Mouse (Mus musculus): ENCODE data around the gene Tmem135. TPM values are rescaled to one million over a fixed set of nuclear protein-coding genes. Genes with fewer than 3 reads are reported as not detected.

Gene Tmem135
- polyA plus RNA-seq, 1 experiment from 2014 or later = 26.1 TPM

DNA sequence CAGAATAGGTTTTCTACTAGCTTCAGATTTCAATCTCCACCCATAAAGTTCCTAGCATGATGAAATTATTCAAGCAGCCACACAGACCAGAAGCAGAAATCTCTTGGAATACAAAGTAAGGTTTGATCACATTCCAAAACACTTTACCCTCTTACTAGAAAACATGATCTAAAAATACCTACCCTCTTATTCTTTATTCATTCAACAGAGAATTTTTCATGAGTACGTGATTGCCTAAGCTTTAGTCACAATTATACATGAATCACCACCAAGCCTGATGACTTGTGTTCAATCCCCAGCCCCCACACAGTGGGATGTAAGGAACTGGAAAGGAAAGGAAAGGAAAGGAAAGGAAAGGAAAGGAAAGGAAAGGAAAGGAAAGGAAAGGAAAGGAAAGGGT, 136.5 kb downstream of the Tmem135 start:
- Histone ChIP-seq H3K4me2 (no peak overlapping the region), H3K4me1 (replicated peaks) (peaks cover 21% of the 10 kb centered on the region), H3K9me3 (replicated peaks) (no peaks in the 10 kb centered on the region), H3K27me3 (no peaks in the 10 kb centered on the region), H3K27ac (no peak overlapping the region), H3K4me3 (no peak overlapping the region), H3K9ac (no peak overlapping the region), H3K36me3 (peaks cover 9% of the 10 kb centered on the region)
- no peak for ATAC-seq (replicated peaks; ENCODE audit: insufficient number of reproducible peaks, insufficient read depth, low FRiP score, low read depth)
- WGBS = 35% methylated on average over 1 of the region's 1 CpGs

DNA sequence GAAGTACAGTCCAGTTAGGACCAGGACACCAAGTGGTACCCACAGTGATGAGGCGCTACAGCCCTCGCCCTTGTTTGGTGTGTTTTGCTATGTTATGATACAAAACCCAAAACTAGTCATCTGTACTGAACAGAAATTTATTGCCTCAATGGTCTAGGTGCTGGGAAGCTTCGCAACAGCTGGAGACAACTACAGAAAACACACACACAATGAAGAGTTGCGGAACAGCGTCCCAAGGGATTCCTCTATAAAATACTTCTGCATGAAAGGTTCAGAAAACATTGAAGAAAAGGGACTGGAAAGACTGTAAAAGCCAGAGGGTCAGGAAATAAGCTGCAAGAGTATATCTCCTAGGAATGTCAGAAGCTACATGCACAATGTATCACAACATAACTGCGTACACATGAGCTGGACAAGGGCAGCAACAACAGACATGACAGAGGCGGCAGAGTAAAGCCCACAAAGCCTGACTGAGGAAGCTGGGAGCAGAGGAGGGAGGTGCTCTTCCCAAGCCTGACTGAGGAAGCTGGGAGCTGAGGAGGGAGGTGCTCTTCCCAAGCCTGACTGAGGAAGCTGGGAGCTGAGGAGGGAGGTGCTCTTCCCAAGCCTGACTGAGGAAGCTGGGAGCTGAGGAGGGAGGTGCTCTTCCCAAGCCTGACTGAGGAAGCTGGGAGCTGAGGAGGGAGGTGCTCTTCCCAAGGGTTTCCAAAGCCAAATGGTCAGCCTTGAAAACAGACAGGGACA, 137.8 kb downstream of the Tmem135 start:
- H3K9ac ChIP-seq = no peak overlapping the region
- H3K4me2 ChIP-seq = no peak overlapping the region
- H3K36me3 ChIP-seq = peaks cover 4% of the 10 kb centered on the region
- 80% methylated on average over 7 of the region's 7 CpGs for WGBS
- H3K27me3 ChIP-seq = no peaks in the 10 kb centered on the region
- no peak for ATAC-seq (replicated peaks; ENCODE audit: insufficient number of reproducible peaks, insufficient read depth, low FRiP score, low read depth)
- peaks cover 23% of the 10 kb centered on the region for H3K4me1 ChIP-seq (replicated peaks)
- peak overlapping the region; percentile 31; the same call in 1 of the 2 replicates for H3K27ac ChIP-seq
- H3K4me3 ChIP-seq = no peak overlapping the region
- H3K9me3 ChIP-seq (replicated peaks) = no peaks in the 10 kb centered on the region

DNA sequence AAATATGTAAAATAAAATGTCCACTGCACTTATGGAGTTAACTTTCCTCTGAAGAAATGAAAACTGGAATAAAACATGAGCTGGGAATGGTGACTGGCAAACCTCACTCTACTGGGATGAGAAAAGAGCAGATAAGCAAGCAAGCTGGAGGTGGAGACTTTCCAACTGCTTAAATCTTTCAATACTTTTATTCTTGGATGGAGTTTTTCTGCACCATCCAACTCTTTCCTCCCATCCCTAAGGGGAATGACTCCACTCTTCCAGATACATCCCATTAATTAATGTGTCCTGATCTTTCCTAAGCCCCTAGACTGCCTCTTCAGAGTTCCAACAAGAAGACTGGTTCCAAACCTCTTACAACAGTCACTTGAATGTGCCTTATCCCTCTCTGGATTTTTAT, 143.1 kb downstream of the Tmem135 start:
- Histone ChIP-seq H3K9ac (no peak overlapping the region), H3K4me1 (replicated peaks) (0 out of 2 replicates have a peak, but pooled peaks cover 5% of the 10 kb centered on the region), H3K27me3 (no peaks in the 10 kb centered on the region), H3K36me3 (no peaks in the 10 kb centered on the region; the same call in 1 of the 2 replicates), H3K27ac (no peak overlapping the region), H3K4me3 (no peak overlapping the region), H3K9me3 (replicated peaks) (no peaks in the 10 kb centered on the region), H3K4me2 (no peak overlapping the region)
- ATAC-seq (replicated peaks; ENCODE audit: insufficient number of reproducible peaks, insufficient read depth, low FRiP score, low read depth) = no peak

DNA sequence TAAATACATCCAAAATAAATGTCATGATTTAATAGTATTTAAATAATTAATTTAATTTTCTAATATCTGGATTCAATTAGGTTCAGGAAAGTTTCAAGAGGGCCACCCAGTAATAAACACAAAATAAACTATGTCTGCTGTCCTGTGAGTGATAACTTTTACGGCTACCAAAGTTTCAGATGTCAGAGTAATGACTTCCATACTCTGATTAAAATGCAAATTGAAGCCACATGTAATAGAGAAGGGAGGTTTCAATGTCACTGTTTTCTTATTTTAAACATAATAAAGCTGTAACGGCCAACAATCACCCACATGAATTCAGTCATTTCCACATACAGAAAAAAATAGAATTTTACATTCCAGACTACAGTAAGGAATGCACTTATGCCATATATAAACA, 145.2 kb downstream of the Tmem135 start:
- ATAC-seq (replicated peaks; ENCODE audit: insufficient number of reproducible peaks, insufficient read depth, low FRiP score, low read depth) = no peak
- H3K4me1 ChIP-seq (replicated peaks) = 0 out of 2 replicates have a peak, but pooled peaks cover 2% of the 10 kb centered on the region
- WGBS = 63% methylated on average over 2 of the region's 2 CpGs

DNA sequence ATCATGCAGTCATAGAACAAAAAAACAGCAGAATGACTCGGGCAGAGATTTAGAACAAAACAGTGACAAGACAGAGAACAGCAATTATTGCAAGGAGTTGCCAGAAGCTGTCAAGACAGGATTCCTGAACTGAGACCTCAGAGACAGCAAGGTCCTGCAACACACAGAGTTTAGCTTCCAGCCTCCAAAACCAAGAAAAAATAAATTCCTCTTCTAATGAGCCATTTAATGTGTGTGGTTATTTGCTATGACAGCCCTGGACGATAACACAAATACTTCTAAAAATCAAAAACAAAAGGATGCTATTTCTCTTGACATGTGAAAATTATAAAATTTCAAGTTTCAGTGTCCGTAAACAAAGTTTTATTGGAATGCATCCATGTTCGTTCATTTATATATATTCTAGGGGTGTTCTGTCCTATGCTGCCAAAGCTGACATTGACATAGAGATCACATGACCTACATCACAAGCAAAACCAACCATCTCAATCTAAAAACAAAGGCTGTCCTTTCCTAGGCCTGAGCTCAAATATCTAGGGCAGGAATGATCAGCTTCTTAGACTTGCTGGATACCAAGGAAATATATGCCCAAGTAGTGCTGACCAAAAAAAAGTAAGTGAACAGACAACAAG, 146.0 kb downstream of the Tmem135 start:
- Histone ChIP-seq H3K4me2 (no peak overlapping the region), H3K36me3 (no peaks in the 10 kb centered on the region; the same call in 1 of the 2 replicates), H3K9ac (no peak overlapping the region), H3K4me3 (no peak overlapping the region), H3K27me3 (no peaks in the 10 kb centered on the region), H3K27ac (no peak overlapping the region), H3K9me3 (replicated peaks) (no peaks in the 10 kb centered on the region), H3K4me1 (replicated peaks) (0 out of 2 replicates have a peak, but pooled peaks cover 2% of the 10 kb centered on the region)
- WGBS = 64% methylated on average over 4 of the region's 4 CpGs
- ATAC-seq (replicated peaks; ENCODE audit: insufficient number of reproducible peaks, insufficient read depth, low FRiP score, low read depth) = no peak

More for the DNA sequence above, 145.2 kb downstream of the Tmem135 start:
- Histone ChIP-seq H3K9ac (no peak overlapping the region), H3K27me3 (no peaks in the 10 kb centered on the region), H3K4me3 (no peak overlapping the region), H3K4me2 (no peak overlapping the region), H3K36me3 (no peaks in the 10 kb centered on the region; the same call in 1 of the 2 replicates), H3K27ac (no peak overlapping the region), H3K9me3 (replicated peaks) (no peaks in the 10 kb centered on the region)

DNA sequence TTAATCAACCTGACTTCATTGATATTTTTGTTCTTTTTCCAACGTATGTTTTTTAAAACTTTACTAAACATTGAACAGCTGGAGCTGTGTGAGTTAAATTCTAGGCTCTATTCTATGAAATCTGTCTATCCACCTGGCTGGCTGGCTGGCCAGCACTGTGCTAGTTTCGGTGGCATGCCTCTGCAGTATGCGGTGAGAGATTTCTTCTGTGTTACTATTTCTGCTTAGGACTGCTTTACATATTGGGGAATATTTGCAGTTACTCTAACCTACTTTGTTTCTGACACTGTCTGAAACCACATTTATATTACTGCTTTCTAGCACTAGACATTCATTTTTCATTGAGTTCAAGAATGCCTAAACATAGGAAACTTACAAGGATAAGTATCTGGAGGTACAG, 150.2 kb downstream of the Tmem135 start:
- H3K4me3 ChIP-seq = no peak overlapping the region
- no peaks in the 10 kb centered on the region; the same call in 1 of the 2 replicates for H3K36me3 ChIP-seq
- no peak overlapping the region for H3K4me2 ChIP-seq
- no peak overlapping the region for H3K9ac ChIP-seq
- H3K27ac ChIP-seq = no peak overlapping the region
- ATAC-seq (replicated peaks; ENCODE audit: insufficient number of reproducible peaks, insufficient read depth, low FRiP score, low read depth) = no peak
- WGBS = 57% methylated on average over 3 of the region's 3 CpGs
- no peaks in the 10 kb centered on the region for H3K9me3 ChIP-seq (replicated peaks)
- H3K27me3 ChIP-seq = no peaks in the 10 kb centered on the region
- peaks cover 7% of the 10 kb centered on the region; the same call in 1 of the 2 replicates for H3K4me1 ChIP-seq (replicated peaks)

DNA sequence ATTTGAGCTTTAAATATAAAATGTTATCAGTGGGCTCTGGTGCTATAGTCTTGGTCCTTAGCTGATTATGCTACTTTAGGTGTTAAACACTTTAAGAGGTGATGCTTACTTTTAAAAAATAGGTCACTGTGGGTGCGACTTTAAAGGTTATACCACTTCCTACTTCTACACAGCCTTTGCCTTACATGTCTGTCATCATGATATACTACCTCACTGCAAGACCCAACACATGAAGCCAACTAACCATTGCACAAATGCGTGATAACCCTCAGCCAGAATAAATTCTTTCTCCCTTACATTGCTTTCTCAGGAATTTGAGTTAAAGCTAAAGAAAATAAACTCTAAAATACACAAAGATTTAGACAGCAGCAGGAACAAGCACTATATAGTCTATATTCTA, 150.7 kb downstream of the Tmem135 start:
- no peaks in the 10 kb centered on the region; the same call in 1 of the 2 replicates for H3K36me3 ChIP-seq
- H3K4me1 ChIP-seq (replicated peaks) = peaks cover 7% of the 10 kb centered on the region; the same call in 1 of the 2 replicates
- no peak overlapping the region for H3K27ac ChIP-seq
- no peaks in the 10 kb centered on the region for H3K27me3 ChIP-seq
- no peaks in the 10 kb centered on the region for H3K9me3 ChIP-seq (replicated peaks)
- no peak for ATAC-seq (replicated peaks; ENCODE audit: insufficient number of reproducible peaks, insufficient read depth, low FRiP score, low read depth)
- no peak overlapping the region for H3K4me2 ChIP-seq
- H3K4me3 ChIP-seq = no peak overlapping the region
- H3K9ac ChIP-seq = no peak overlapping the region
- WGBS = 69% methylated on average over 2 of the region's 2 CpGs

DNA sequence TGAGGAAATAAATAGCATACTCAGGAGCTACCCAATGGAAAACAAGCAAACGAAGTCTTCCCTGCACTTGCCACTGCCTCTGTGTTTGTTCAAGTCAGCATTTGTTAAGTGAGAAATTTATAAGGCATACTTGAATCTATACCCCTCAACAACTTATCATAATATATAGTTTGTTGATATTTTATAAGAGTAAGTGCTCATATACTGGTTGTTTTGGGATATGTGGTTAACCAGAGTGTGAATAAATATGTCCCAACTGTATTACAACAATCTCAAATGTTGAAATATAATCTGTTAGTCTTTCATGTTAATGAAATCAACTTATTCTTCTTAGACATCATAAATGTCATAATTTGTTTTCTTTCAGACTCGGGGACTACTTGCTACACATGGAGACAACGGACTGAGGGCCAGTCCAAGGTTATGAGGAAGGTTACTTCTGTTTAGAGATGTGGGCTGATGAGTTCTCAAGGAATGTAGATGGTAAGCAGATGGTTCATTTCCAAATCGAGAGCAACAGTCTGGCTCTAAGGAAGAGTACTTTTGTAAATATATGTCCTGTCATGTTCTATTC, 152.1 kb downstream of the Tmem135 start:
- H3K4me1 ChIP-seq (replicated peaks) = peaks cover 12% of the 10 kb centered on the region

DNA sequence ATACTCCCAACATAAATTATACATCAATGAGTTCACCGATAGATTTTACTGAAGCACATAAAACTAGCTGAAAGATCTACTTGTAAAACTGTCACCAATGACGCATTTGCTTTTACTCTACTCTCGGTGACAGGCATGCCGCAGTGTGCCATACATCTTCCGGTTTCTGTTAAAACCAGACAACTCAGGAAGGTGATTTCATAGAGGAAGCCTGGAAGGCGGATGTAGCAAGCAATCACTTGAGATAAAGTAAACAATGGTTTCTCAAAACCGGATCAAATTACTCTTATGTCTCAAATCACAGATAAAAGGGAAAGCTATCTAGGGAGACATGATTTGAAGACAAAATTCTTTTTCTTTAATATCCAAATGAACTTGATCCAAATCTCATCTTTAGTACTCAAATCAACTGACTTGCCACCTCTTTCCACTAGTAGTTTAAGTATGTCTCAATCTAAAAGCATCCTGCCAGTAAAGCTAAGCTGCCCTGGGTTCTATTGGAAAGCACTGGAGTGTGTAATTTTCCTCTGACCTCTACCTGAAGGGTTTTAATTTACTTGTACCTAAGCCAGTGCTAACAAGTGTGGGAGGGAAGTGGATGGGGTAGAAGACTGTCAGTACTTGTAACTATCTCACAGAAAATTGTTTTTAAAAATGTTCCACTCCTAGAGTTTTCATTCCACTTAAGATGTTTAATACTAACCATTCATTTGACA, 155.7 kb downstream of the Tmem135 start:
- Histone ChIP-seq H3K4me1 (replicated peaks) (peaks cover 12% of the 10 kb centered on the region), H3K27ac (peak overlapping the region; percentile 54), H3K27me3 (no peaks in the 10 kb centered on the region), H3K9me3 (replicated peaks) (no peaks in the 10 kb centered on the region), H3K36me3 (0 out of 2 replicates have a peak, but pooled peaks cover 3% of the 10 kb centered on the region), H3K9ac (no peak overlapping the region), H3K4me3 (no peak overlapping the region), H3K4me2 (no peak overlapping the region)
- WGBS = 41% methylated on average over 7 of the region's 7 CpGs
- ATAC-seq (replicated peaks; ENCODE audit: insufficient number of reproducible peaks, insufficient read depth, low FRiP score, low read depth) = no peak

More for the DNA sequence above, 152.1 kb downstream of the Tmem135 start:
- no peaks in the 10 kb centered on the region for H3K9me3 ChIP-seq (replicated peaks)
- H3K36me3 ChIP-seq = no peaks in the 10 kb centered on the region; the same call in 1 of the 2 replicates
- no peak overlapping the region for H3K4me2 ChIP-seq
- no peaks in the 10 kb centered on the region for H3K27me3 ChIP-seq
- H3K9ac ChIP-seq = no peak overlapping the region
- H3K27ac ChIP-seq = no peak overlapping the region
- H3K4me3 ChIP-seq = no peak overlapping the region
- no peak for ATAC-seq (replicated peaks; ENCODE audit: insufficient number of reproducible peaks, insufficient read depth, low FRiP score, low read depth)
- WGBS = 78% methylated on average over 4 of the region's 4 CpGs

DNA sequence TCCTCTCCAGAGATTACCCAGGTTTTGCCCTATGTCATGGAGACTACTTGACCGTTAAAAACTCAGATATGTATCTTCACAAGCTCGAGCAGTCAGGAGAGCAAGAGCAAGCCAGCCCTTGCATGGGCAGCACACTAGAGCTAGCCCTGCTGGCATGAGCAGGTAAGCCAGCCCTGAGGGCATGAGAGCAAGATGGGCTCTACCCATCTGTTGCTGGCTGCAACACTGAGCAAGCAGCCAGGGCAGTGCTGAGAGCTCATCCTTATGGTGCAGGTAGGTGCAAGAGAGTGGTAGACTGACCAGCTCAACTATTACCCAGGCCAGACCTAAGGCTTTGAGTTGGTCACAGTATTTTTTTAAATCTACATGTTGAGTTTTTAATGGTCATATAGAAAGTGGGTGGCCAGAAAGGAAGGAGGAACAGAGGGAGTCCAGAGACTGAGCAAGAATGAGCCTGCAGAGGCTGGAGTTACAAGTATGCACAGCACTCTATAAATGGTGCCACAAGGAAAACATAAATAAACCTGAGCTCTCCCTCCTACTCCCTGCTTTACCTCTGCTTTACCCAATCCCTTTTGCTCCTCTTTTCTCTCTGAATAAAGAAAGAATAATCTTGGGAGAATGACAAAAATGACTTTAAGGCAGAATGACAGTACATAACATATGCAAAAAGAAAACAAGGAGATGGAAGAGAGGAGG, 156.9 kb downstream of the Tmem135 start:
- Histone ChIP-seq H3K9me3 (replicated peaks) (no peaks in the 10 kb centered on the region), H3K4me3 (no peak overlapping the region), H3K4me1 (replicated peaks) (peaks cover 12% of the 10 kb centered on the region), H3K4me2 (no peak overlapping the region), H3K27ac (no peak overlapping the region), H3K36me3 (0 out of 2 replicates have a peak, but pooled peaks cover 3% of the 10 kb centered on the region), H3K9ac (no peak overlapping the region), H3K27me3 (no peaks in the 10 kb centered on the region)
- no peak for ATAC-seq (replicated peaks; ENCODE audit: insufficient number of reproducible peaks, insufficient read depth, low FRiP score, low read depth)
- 86% methylated on average over 2 of the region's 2 CpGs for WGBS
